Mouse (Mus musculus) 416B (cell line): ENCODE results near the gene Dirc2.

Experiments used
- DNase-seq: peaks from one replicate; pipeline ENCODE4 v3.0.0; 2011; ENCODE audit warnings: low read depth

The Dirc2 gene

DNA sequence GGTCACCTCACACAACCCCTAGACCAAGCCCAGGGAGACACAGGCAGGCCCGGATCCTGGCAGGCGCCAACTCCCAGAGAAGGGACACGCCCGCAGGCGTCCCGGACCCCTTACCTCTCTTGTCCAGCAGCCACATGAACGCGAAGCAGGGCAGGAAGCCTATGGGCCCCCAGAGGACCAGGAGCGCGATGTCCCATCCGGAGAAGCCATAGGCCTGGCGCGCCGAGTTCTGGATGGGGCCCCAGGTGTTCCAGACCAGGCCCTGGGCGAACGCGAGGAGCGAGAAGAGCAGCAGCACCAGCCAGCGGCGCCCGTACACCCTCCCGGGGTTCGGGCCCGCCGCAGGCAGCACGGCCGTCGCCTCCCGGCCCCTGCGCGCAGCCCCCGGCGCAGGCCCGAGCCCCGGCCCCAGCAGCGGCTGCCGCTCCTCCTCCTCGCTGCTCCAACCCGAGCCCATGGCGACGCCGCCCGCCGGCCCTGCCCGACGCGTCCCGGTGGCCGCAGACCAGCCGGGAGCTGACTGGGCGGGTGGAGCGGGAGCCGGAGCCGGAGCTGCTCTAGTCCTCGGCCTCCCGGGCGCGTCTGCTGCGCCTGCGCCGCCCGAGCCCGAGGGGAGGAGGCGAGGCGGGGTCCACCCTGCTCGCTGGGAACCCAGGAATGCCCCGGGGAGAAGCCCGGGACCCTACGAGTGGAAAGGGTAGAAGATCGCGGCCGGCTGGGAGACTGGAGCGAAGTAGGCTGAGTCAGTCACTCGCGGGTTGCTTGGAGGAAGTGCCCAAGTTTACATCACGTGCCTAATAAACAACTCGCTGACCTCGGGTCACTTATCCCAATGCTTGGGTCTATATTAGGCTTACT, at the start of gene Dirc2:
Gene Dirc2 (minus strand): TSS at position 572 of the 858 bp plus-strand sequence.
- peak; percentile 68 for DNase-seq

DNA sequence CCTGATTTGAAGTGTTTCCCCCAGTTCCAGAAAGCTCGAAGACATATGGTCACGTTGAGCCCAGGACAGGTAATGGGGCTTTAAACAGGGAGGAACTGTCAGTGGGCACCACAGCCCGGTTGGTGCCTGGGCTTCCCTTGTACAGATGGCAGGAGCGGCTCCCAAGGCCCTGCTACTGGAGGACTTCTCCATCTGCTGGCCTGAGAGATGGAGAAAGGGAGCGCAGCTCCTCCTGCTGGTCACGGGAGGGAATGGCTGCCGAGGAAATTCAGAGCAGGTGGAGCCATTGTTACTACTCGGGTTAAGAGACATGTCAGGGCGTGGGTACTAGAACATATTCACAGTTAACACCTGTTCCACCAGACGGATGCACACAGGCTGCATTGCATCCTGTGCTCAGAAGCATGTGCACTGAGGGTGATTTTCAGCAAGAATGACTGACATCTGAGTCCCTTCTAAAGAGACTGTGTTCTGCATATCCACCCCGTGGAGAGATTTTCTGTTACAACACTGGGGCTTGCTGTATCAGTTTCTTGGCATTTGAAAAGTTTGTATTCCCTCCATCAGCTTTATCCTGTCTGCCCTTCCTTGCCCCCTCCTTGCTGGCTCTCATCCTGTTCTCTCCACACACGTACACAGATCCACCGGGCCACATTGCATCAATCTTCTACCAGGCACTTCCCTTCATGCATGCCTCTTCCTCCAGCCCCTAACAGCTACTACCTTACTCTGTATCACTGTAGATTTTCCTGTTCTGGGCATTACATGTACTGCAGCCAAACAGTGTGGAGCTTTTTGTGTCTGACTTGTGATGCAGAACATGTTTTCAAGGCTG, 48.3 kb upstream of the Dirc2 start:
- DNase-seq, result peak; percentile 76

DNA sequence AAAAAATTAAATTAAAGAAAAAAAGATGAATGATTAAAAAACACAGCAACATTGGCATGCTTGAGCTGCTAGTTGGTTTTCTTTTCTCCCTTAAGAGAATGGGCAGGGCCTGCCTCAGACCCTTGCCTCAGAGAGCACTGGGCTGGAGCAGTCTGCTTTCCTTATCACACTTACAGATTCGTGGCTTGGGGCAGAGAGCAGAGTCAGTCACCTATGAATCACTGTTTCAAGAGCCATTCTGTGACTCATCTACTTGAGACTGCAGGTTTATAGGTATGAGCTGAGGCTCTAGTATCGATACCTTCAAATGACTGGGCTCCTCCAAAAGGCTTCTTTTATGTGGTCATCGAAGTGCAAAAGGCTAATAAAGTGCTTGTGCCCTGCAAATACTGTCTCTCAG, 44.0 kb upstream of the Dirc2 start:
- peak; percentile 17 for DNase-seq

DNA sequence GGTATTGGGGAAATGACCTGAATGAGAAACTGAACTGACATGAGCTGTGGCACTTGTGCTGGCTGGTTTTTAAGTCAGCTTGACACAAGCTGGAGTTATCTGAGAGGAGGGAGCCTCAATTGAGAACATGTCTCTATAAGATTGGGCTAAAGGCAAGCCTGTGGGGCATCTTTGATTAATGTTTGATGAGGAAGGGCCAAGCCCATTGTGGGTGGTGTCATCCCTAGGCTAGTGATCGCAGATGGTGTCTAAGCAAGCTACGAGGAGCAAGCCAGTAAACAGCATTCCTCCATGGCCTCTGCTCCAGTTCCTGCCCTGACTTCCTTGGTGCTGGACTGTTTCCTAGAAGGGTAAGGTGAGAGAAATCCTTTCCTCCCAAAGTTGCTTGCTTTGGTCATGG, 39.7 kb upstream of the Dirc2 start:
- no peak for DNase-seq

DNA sequence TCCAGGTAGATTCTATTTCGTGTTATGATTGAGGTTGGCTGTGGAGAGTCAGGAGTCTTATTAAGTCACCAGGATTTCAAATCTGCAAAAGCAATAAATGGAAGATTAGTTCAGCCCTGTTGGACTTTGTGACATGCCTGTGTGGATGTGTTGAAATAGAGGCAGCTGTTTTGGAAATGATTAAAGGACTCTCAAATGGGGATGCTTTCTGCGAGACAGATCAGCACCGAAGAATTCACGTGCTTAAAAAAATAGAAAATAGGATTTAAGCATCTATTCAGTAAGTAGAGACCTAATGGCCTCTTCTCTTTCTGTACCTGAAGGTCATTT, 38.5 kb upstream of the Dirc2 start:
- DNase-seq, result no peak

DNA sequence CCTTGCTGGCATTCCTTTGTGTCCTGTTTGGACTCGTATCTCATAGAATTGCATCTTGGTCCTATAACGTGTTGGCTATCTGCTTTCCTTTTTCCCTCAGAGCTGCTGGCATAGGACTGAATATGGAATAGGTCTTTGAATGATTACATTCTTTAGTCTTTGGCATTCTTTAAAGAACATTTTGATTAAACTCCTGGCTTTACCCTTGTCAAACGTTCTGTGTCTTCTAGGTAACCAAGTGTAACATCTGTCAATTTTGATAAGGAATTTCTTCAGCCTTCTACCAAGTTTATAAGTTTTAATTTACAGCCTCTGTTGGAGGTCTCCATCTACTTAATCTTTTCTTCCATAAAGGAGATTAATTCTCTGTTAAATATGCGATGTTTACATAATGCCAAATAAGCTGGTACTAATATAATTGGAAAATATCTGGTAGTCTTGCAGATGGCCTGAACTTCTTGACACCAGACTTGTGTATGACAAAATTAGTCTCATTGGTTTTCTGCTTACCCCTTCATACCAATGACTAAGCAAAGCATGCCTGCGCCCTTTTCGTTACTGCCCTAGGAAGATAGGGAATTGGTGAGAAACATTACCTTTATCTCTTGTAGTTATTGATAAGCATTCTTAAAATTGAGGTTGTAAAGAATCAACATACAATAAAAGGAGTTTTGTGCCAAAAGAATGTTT, 38.0 kb upstream of the Dirc2 start:
- DNase-seq, result no peak

GRCm38 (mm10) chr16:35803723-35804122, 34.6 kb upstream of the Dirc2 start:
- no peak for DNase-seq

DNA sequence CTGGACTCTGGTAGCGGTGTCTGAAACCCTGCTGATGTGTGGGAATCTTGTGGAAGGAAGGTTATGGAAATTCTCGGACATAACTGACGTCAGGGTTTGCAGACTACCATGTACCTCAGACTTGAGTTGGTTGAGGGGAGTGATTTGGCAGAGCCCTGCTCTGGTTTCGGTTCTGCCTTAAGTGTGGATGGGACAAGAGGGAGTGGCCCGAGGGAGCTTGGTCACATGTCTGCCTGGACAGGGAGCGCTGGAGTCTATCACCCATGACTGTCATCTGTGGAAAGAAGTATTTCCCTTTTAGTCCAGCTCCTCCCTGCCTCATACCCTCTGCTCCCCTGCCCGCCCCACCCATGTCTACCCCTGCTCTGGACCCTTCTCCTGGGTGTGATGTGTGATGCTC, 33.0 kb upstream of the Dirc2 start:
- no peak for DNase-seq

- peak; percentile 26 for DNase-seq
Observed at GRCm38 (mm10) chr16:35791962-35792521, 22.9 kb upstream of the Dirc2 start.

- no peak for DNase-seq
Observed at GRCm38 (mm10) chr16:35788330-35788729, 19.2 kb upstream of the Dirc2 start.

DNA sequence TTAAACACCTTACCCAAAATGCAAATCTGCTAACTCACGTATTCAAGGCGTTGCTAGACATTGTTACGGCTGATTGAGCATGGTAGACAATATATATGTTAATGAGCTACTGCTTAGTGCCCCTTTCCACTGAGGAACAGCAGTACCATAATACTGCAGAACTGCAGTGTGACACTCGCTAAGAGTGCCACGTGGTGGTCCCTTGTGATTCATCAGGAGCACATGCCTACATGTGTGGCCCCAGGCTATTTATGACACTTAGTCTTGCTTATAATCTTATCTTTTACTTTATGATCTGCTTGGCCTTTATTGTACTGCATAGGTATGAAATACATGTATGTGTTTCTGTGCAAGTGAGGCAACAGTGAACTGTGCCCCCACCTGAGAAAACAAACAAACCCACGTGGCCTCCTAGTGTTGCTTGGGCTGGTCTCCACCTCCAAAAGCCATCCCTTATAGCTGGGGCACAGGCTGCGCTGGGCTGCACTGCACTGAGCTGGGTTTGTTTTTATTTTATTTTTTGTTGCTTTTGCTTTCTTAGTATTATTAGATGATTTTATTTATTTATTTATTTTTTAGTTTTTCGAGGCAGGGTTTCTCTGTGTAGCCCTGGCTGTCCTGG, 18.5 kb upstream of the Dirc2 start:
- DNase-seq, result no peak

GRCm38 (mm10) chr16:35787163-35787562, 18.0 kb upstream of the Dirc2 start:
- no peak for DNase-seq

- DNase-seq, result peak; percentile 52
Observed at GRCm38 (mm10) chr16:35784134-35784725, 15.1 kb upstream of the Dirc2 start.

- DNase-seq, result no peak
Observed at GRCm38 (mm10) chr16:35783207-35783573, 14.0 kb upstream of the Dirc2 start.

GRCm38 (mm10) chr16:35782451-35783206, 13.5 kb upstream of the Dirc2 start:
- no peak for DNase-seq

DNA sequence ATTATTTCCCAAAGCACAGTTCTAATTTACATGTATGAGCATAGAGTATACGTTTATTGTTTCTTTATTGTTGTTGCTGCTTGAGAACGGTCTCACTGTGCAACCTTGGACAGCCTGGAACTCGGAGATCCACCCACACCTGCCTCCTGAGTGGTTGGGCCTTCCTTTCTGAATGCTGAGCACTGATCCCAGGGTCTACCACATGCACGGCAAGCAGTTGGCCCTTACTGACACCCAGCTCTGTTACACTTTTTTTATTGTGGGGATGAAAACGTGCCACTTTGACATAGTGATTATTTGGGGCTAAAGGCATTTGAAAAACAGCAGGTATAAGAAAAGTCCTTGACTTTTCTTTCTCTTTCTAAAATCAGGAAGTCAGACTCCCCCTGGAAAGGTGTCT, 12.5 kb upstream of the Dirc2 start:
- no peak for DNase-seq

DNA sequence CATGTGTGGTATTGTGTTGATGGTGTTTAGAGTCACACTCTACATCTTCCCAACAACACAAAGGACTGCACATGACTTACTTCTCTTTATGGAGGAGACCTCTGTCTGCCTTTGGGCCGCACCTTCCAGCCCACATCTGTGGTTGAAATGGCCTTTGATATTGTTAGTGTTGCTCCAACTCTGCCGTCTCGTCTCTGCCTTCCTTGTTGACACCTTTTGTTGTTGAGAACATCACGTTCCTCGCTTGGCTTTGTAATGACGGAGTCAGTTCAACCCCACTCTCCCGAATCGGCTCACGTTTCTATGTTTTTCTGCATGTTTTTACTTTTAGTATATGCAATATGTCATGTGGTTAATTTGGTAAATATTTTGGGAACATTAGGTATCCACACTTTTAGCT, 11.9 kb upstream of the Dirc2 start:
- DNase-seq, result no peak

DNA sequence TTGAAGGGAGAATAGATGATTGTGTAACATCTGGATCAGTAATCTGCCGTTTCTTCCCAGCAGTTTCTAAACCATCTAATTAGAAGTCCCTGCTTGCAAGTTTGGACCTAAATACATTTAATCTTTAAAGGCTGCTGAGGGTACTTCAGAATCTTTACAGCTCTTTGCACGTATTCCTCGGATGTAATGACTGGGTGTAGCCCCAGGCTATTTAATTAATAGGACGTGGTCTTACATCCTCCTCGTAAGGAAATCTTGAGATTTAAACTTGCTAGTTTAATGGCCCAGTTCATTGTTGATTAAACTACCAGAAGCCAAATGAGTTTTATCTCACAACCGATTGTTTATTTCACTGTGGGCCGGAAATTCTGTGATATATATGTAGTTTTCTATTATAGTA, 10.5 kb upstream of the Dirc2 start:
- DNase-seq, result no peak

DNA sequence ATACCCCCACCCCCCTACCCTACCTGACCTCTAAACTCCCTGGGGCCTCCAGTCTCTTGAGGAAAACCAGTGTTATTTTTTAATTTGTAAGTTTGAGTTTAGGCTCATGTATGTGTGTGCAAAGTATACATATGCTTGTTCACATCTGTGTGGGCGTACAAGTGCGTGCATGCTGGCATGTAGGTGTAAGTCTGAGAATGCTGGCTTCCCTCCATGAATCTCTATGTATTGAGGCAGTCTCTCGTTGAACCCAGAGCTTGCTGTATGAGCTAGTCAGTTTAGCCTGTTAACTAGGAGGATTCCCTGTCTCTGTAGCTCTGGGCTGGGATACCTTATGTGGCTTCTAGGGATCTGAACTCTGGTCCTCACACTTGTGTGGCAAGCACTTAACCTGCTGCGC, 8.6 kb upstream of the Dirc2 start:
- no peak for DNase-seq

- no peak for DNase-seq
Observed at GRCm38 (mm10) chr16:35776737-35777136, 7.6 kb upstream of the Dirc2 start.

GRCm38 (mm10) chr16:35775835-35776234, 6.7 kb upstream of the Dirc2 start:
- no peak for DNase-seq
